Mouse (Mus musculus): Measurements from ENCODE around the gene Smim9. TPM values are rescaled to one million over a fixed set of nuclear protein-coding genes. Genes with fewer than 3 reads are reported as not detected.
"Not testable (repeated sequence)": the region's sequence is repeated elsewhere in the genome, so short reads cannot be mapped to it uniquely, and the experiment has no call there.

Gene Smim9
- not detected in 2 replicates for polyA plus RNA-seq (2015; fragmentation: Nextera tagmentation; extraction: Ambion mirVana)

GRCm38 (mm10) chrX:75163670-75164069 lies at the start of gene Smim9:
TSS of gene Smim9 (minus strand) at chrX:75163770.
- no peaks in the 10 kb centered on the region for H3K27me3 ChIP-seq
- H3K36me3 ChIP-seq: no peaks in the 10 kb centered on the region
- ATAC-seq (ENCODE audit: low read depth): no peak
- H3K27ac ChIP-seq (replicated peaks): no peak within 1 kb of the TSS
- no peaks in the 10 kb centered on the region for H3K9me3 ChIP-seq
- 79% methylated on average over 1 of the region's 1 CpGs for WGBS
- no peaks in the 10 kb centered on the region for H3K4me1 ChIP-seq (replicated peaks)
- no peak within 1 kb of the TSS for H3K9ac ChIP-seq
- H3K4me3 ChIP-seq: no peak within 1 kb of the TSS
- no peak within 1 kb of the TSS for H3K4me2 ChIP-seq

- no peaks in the 10 kb centered on the region for H3K36me3 ChIP-seq
- H3K4me3 ChIP-seq: peak overlapping the region; percentile 44
- H3K4me2 ChIP-seq: peak overlapping the region; percentile 59
- 28% methylated on average over 20 of the region's 49 CpGs for WGBS
- no peaks in the 10 kb centered on the region for H3K9me3 ChIP-seq
- H3K4me1 ChIP-seq (replicated peaks): no peaks in the 10 kb centered on the region
- H3K9ac ChIP-seq: peak overlapping the region; percentile 60
- no peak; the same call in 1 of the 2 replicates for ATAC-seq (ENCODE audit: low read depth)
- no peak overlapping the region for H3K27ac ChIP-seq (replicated peaks)
- H3K27me3 ChIP-seq: no peaks in the 10 kb centered on the region
Observed at GRCm38 (mm10) chrX:75155576-75156243, 7.9 kb downstream of the Smim9 start.

- Histone ChIP-seq H3K27ac (replicated peaks) (no peak overlapping the region), H3K9me3 (no peaks in the 10 kb centered on the region), H3K36me3 (no peaks in the 10 kb centered on the region), H3K4me3 (no peak overlapping the region), H3K4me2 (no peak overlapping the region), H3K9ac (no peak overlapping the region), H3K27me3 (no peaks in the 10 kb centered on the region), H3K4me1 (replicated peaks) (no peaks in the 10 kb centered on the region)
- no peak for ATAC-seq (ENCODE audit: low read depth)
- 50% methylated on average over 1 of the region's 1 CpGs for WGBS
Observed at GRCm38 (mm10) chrX:75152249-75152648, 11.3 kb downstream of the Smim9 start.

DNA sequence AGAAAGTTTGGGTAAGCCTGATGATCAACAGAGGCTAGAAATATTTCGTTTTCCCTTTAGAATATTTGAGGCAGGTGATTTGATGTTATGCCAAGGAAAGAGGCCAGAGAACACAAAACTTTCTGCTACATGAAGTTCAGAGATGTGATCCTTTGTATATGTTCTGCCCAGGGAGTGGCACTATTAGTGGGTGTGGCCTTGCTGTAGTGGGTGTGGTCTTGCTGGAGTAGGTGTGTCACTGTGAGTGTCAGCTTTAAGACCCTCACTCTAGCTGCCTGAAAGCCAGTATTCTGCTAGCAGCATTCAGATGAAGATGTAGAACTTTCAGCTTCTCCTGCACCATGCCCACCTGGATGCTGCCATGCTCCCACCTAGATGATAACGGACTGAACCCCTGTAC lies 13.3 kb downstream of the Smim9 start:
- Histone ChIP-seq H3K4me1 (replicated peaks) (no peaks in the 10 kb centered on the region), H3K27me3 (no peaks in the 10 kb centered on the region), H3K9ac (no peak overlapping the region), H3K4me2 (no peak overlapping the region), H3K27ac (replicated peaks) (no peak overlapping the region), H3K4me3 (no peak overlapping the region), H3K36me3 (no peaks in the 10 kb centered on the region), H3K9me3 (no peaks in the 10 kb centered on the region)
- 83% methylated on average over 2 of the region's 2 CpGs for WGBS
- no peak for ATAC-seq (ENCODE audit: low read depth)

DNA sequence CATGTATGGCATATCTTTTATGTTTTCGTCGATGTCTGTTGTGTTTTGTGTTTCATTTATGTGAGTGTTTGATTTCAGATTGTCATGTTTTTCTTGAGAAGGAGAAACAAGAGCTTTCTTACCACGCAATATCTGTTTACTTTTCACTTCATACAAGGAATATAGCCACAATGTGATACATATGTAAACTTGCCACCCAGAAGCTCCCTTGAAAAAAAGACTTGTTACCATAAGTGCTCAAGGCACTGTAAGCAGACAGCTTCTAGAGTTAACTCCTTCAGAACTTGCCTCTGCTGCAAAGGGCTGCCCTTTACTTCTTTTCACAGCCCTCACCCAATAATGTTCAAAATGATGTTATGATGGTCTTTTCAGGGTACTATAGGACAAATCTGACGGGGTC lies 15.2 kb downstream of the Smim9 start:
- H3K36me3 ChIP-seq: no peaks in the 10 kb centered on the region
- H3K4me3 ChIP-seq: no peak overlapping the region
- H3K27ac ChIP-seq (replicated peaks): no peak overlapping the region
- no peak overlapping the region for H3K9ac ChIP-seq
- H3K27me3 ChIP-seq: no peaks in the 10 kb centered on the region
- no peaks in the 10 kb centered on the region for H3K4me1 ChIP-seq (replicated peaks)
- 85% methylated on average over 4 of the region's 4 CpGs for WGBS
- H3K4me2 ChIP-seq: no peak overlapping the region
- no peak for ATAC-seq (ENCODE audit: low read depth)
- no peaks in the 10 kb centered on the region for H3K9me3 ChIP-seq

- H3K36me3 ChIP-seq; H3K27me3 ChIP-seq; H3K4me1 ChIP-seq (replicated peaks); H3K9me3 ChIP-seq; H3K27ac ChIP-seq (replicated peaks): not testable (repeated sequence)
- H3K9ac ChIP-seq: peak overlapping the region; percentile 57; the same call in 1 of the 2 replicates
- WGBS: 30% methylated on average over 30 of the region's 42 CpGs
- H3K4me3 ChIP-seq: peak overlapping the region; percentile 36
- peak overlapping the region; percentile 58 for H3K4me2 ChIP-seq
- peak; percentile 53; the same call in 1 of the 2 replicates for ATAC-seq (ENCODE audit: low read depth)
Observed at GRCm38 (mm10) chrX:75143124-75143555, 20.4 kb downstream of the Smim9 start.

GRCm38 (mm10) chrX:75138182-75138581 lies 25.4 kb downstream of the Smim9 start:
- Histone ChIP-seq H3K9me3 (no peaks in the 10 kb centered on the region), H3K4me1 (replicated peaks) (no peaks in the 10 kb centered on the region), H3K36me3 (no peaks in the 10 kb centered on the region), H3K27me3 (no peaks in the 10 kb centered on the region), H3K27ac (replicated peaks) (no peak overlapping the region), H3K4me3 (no peak overlapping the region), H3K9ac (no peak overlapping the region), H3K4me2 (no peak overlapping the region)
- no peak for ATAC-seq (ENCODE audit: low read depth)
- WGBS: 90% methylated on average over 2 of the region's 2 CpGs

- H3K4me1 ChIP-seq (replicated peaks): no peaks in the 10 kb centered on the region
- WGBS: 81% methylated on average over 2 of the region's 2 CpGs
- H3K4me3 ChIP-seq: no peak overlapping the region
- no peaks in the 10 kb centered on the region for H3K27me3 ChIP-seq
- no peak overlapping the region for H3K9ac ChIP-seq
- H3K27ac ChIP-seq (replicated peaks): no peak overlapping the region
- no peaks in the 10 kb centered on the region for H3K9me3 ChIP-seq
- no peak for ATAC-seq (ENCODE audit: low read depth)
- no peak overlapping the region for H3K4me2 ChIP-seq
- no peaks in the 10 kb centered on the region for H3K36me3 ChIP-seq
Observed at GRCm38 (mm10) chrX:75137729-75138128, 25.8 kb downstream of the Smim9 start.

- Histone ChIP-seq H3K4me1 (replicated peaks) (no peaks in the 10 kb centered on the region), H3K27me3 (no peaks in the 10 kb centered on the region), H3K4me3 (no peak overlapping the region), H3K27ac (replicated peaks) (no peak overlapping the region), H3K4me2 (no peak overlapping the region), H3K9ac (no peak overlapping the region), H3K36me3 (no peaks in the 10 kb centered on the region), H3K9me3 (no peaks in the 10 kb centered on the region)
- ATAC-seq (ENCODE audit: low read depth): no peak
Observed at GRCm38 (mm10) chrX:75136938-75137337, 26.6 kb downstream of the Smim9 start.

DNA sequence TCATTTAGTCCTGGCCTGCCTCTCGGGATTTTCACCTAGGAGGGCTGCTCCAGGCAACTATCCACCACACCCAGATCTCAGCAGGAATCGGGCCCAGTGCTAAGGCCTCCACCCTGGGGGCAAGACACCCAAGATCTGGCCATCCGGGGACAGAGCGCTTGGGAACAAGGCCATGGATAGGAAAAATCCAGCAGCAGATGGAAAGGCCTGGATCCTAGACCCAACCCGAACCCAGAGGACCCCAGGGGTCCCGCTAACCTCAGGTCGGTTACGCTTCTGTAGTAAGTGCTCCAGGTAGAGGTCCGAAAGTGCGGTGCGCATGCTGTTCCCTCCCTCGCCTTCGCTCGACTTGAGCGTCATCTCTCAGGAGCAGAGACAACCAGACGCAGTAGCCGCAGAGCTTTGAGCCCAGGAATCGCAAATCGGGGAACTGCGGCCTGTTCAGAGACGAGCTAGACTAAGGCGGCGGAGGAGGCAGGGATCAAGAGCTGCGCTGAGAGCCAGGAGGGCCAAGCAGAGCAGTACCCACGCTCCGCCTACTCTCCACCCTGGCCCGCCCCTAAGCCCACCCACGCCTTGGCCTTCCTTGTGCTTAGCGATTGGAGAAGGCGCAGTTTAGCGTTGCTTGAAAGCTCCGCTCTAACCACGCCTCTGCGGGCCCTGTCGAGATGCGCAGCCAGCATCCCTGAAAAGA lies 33.0 kb downstream of the Smim9 start, which contains the start of gene Mpp1:
Gene Mpp1 (minus strand): TSS at position 550 of the 694 bp plus-strand sequence.
- Histone ChIP-seq H3K27ac (replicated peaks) (no peak within 1 kb of the TSS; the same call in 1 of the 2 replicates), H3K9ac (peak within 1 kb of the TSS; percentile 71), H3K27me3 (no peaks in the 10 kb centered on the region), H3K4me1 (replicated peaks) (peaks cover 4% of the 10 kb centered on the region; the same call in 1 of the 2 replicates), H3K4me3 (peak within 1 kb of the TSS; percentile 48), H3K9me3 (no peaks in the 10 kb centered on the region), H3K36me3 (no peaks in the 10 kb centered on the region), H3K4me2 (peak within 1 kb of the TSS; percentile 63)
- peak; percentile 100 for ATAC-seq (ENCODE audit: low read depth)
- WGBS: 19% methylated on average over 36 of the region's 36 CpGs

GRCm38 (mm10) chrX:75129474-75129873 lies 34.1 kb downstream of the Smim9 start:
- H3K36me3 ChIP-seq: 0 out of 2 replicates have a peak, but pooled peaks cover 4% of the 10 kb centered on the region
- H3K27me3 ChIP-seq: no peaks in the 10 kb centered on the region
- H3K4me1 ChIP-seq (replicated peaks): peaks cover 4% of the 10 kb centered on the region; the same call in 1 of the 2 replicates
- no peak overlapping the region for H3K9ac ChIP-seq
- H3K27ac ChIP-seq (replicated peaks): no peak overlapping the region
- ATAC-seq (ENCODE audit: low read depth): no peak
- H3K9me3 ChIP-seq: no peaks in the 10 kb centered on the region
- peak overlapping the region; percentile 4; the same call in 1 of the 2 replicates for H3K4me2 ChIP-seq
- no peak overlapping the region for H3K4me3 ChIP-seq
- 70% methylated on average over 2 of the region's 2 CpGs for WGBS

GRCm38 (mm10) chrX:75128333-75128980 lies 35.1 kb downstream of the Smim9 start:
- 0 out of 2 replicates have a peak, but pooled peaks cover 4% of the 10 kb centered on the region for H3K36me3 ChIP-seq
- no peak overlapping the region for H3K27ac ChIP-seq (replicated peaks)
- no peak overlapping the region for H3K4me3 ChIP-seq
- no peak overlapping the region for H3K9ac ChIP-seq
- no peaks in the 10 kb centered on the region for H3K9me3 ChIP-seq
- ATAC-seq (ENCODE audit: low read depth): no peak
- peaks cover 4% of the 10 kb centered on the region; the same call in 1 of the 2 replicates for H3K4me1 ChIP-seq (replicated peaks)
- H3K27me3 ChIP-seq: no peaks in the 10 kb centered on the region
- H3K4me2 ChIP-seq: no peak overlapping the region
